Mouse (Mus musculus) R1 (cell line): Measurements from ENCODE around the gene Gm10376.
"Not testable (repeated sequence)": the region's sequence is repeated elsewhere in the genome, so short reads cannot be mapped to it uniquely, and the experiment has no call there.

ENCODE experiments used
- DNase-seq: peaks from one replicate; pipeline ENCODE4 v3.0.0-alpha.2; 2018; ENCODE audit warnings: low read depth, low spot score

Gm10376 gene

GRCm38 (mm10) chr14:43015528-43015927 lies at the start of gene Gm10376:
Gene Gm10376, minus strand, starts transcription at chr14:43015628.
- DNase-seq, result not testable (repeated sequence)

GRCm38 (mm10) chr14:43060179-43060578 lies 44.8 kb upstream of the Gm10376 start:
- not testable (repeated sequence) for DNase-seq

- not testable (repeated sequence) for DNase-seq
Measured at GRCm38 (mm10) chr14:43058063-43058462, 42.6 kb upstream of the Gm10376 start.

- DNase-seq, result not testable (repeated sequence)
Measured at GRCm38 (mm10) chr14:42993524-42993923, 21.9 kb downstream of the Gm10376 start, which contains the start of gene Gm8082. Gene Gm8082, minus strand, starts transcription at chr14:42993624.
